Mouse (Mus musculus): ENCODE results near the gene Dynlt1f. TPM values are rescaled to one million over a fixed set of nuclear protein-coding genes. Genes with fewer than 3 reads are reported as not detected.
"Not testable (repeated sequence)": the region's sequence is repeated elsewhere in the genome, so short reads cannot be mapped to it uniquely, and the experiment has no call there.

The Dynlt1f gene
- polyA plus RNA-seq, 1 experiment from 2014 or later: 98.1 TPM

- not testable (repeated sequence) for H3K9me3 ChIP-seq (replicated peaks); H3K27me3 ChIP-seq; H3K4me3 ChIP-seq (replicated peaks); ATAC-seq (ENCODE audit: low read depth); H3K4me1 ChIP-seq (replicated peaks); DNase-seq; H3K36me3 ChIP-seq; H3K4me2 ChIP-seq; H3K27ac ChIP-seq; H3K9ac ChIP-seq
- WGBS (ENCODE audit: insufficient replicate concordance): 70% methylated on average over 7 of the region's 7 CpGs
Measured at GRCm38 (mm10) chr17:6598356-6598755, 57.3 kb downstream of the Dynlt1f start.

Other genes starting within 250 kb of the Dynlt1f start
- 205 and 224 TPM in 2 replicates for gene Dynlt1b, start 225.8 kb downstream of the Dynlt1f start, polyA plus RNA-seq (2015; fragmentation: Nextera tagmentation; extraction: Ambion mirVana)
- 5.0 and 6.4 TPM in 2 replicates for gene Dynlt1c, start 54.2 kb downstream of the Dynlt1f start, polyA plus RNA-seq (2015; fragmentation: Nextera tagmentation; extraction: Ambion mirVana)
- gene Sytl3, start 3.2 kb upstream of the Dynlt1f start, polyA plus RNA-seq (2015; fragmentation: Nextera tagmentation; extraction: Ambion mirVana): 0.08 TPM in 1 of 2 replicates, not detected in the other
- 55.6 and 63.1 TPM in 2 replicates for gene Ezr, start 126.9 kb upstream of the Dynlt1f start, polyA plus RNA-seq (2015; fragmentation: Nextera tagmentation; extraction: Ambion mirVana)